Comparison of ENCODE assay signal across 8 mouse cellular contexts in genomic region chr7:128672408-128673010, GRCm38 (mm10).
A peak's percentile ranks its signal among the peaks of the same experiment; 100 is the strongest.
DNase-seq lines count a peak whose midpoint lies in the region; ATAC-seq and TF ChIP-seq lines count a peak whose summit lies in the region.

No protein-coding gene starts in this region.

- 23% methylated on average over 15 of the region's 15 CpGs for WGBS in kidney, embryonic 16.5 days
- 13% methylated on average over 15 of the region's 15 CpGs for WGBS in embryonic facial prominence, embryonic 14.5 days
- WGBS in hindbrain, postnatal 0 days, result 7% methylated on average over 15 of the region's 15 CpGs
- WGBS in midbrain, embryonic 10.5 days, result 9% methylated on average over 15 of the region's 15 CpGs

- TF ChIP-seq CTCF in bone marrow macrophage, adult 2 months (IDR thresholded peaks at IDR 0.05; ENCODE audit: low read depth, low read length), result no peak
- no peak for TF ChIP-seq CTCF in hindbrain, postnatal 0 days (IDR thresholded peaks at IDR 0.05; ENCODE audit: low read depth)

- no peaks in the 10 kb centered on the region for H3K27me3 ChIP-seq in kidney, embryonic 16.5 days (ENCODE audit: insufficient read depth, low read length)
- H3K27me3 ChIP-seq in embryonic facial prominence, embryonic 14.5 days (replicated peaks; ENCODE audit: control insufficient read depth, insufficient read depth, low read length), result no peaks in the 10 kb centered on the region
- no peaks in the 10 kb centered on the region for H3K27me3 ChIP-seq in hindbrain, postnatal 0 days (ENCODE audit: insufficient read depth, low read length)
- no peaks in the 10 kb centered on the region for H3K27me3 ChIP-seq in midbrain, embryonic 10.5 days (ENCODE audit: low read depth, poor library complexity, severe bottlenecking)

- H3K36me3 ChIP-seq in kidney, embryonic 16.5 days (ENCODE audit: insufficient read depth, low read length), result peaks cover 23% of the 10 kb centered on the region
- peaks cover 31% of the 10 kb centered on the region for H3K36me3 ChIP-seq in embryonic facial prominence, embryonic 14.5 days (ENCODE audit: control insufficient read depth, insufficient read depth, low read length)
- peaks cover 3% of the 10 kb centered on the region; the same call in 1 of the 2 replicates for H3K36me3 ChIP-seq in hindbrain, postnatal 0 days (ENCODE audit: insufficient read depth, low read length)
- peaks cover 28% of the 10 kb centered on the region for H3K36me3 ChIP-seq in midbrain, embryonic 10.5 days

- 0 out of 2 replicates have a peak overlapping the region, but pooled peaks have one; percentile 14 for H3K4me2 ChIP-seq in kidney, embryonic 16.5 days (replicated peaks; ENCODE audit: low read depth, low read length)
- peak overlapping the region; percentile 26; the same call in 1 of the 2 replicates for H3K4me2 ChIP-seq in embryonic facial prominence, embryonic 14.5 days (ENCODE audit: low read depth, low read length)
- peak overlapping the region; percentile 43 for H3K4me2 ChIP-seq in hindbrain, postnatal 0 days (ENCODE audit: low read depth, low read length)

- H3K4me1 ChIP-seq in kidney, embryonic 16.5 days (ENCODE audit: insufficient read depth, low read length), result peaks cover 6% of the 10 kb centered on the region; the same call in 1 of the 2 replicates
- H3K4me1 ChIP-seq in bone marrow macrophage, adult 2 months (ENCODE audit: control insufficient read depth, insufficient read depth, low read length), result peaks cover 19% of the 10 kb centered on the region
- peaks cover 10% of the 10 kb centered on the region for H3K4me1 ChIP-seq in embryonic facial prominence, embryonic 14.5 days (ENCODE audit: control insufficient read depth, insufficient read depth, low read length)
- peaks cover 14% of the 10 kb centered on the region; the same call in 1 of the 2 replicates for H3K4me1 ChIP-seq in hindbrain, postnatal 0 days (ENCODE audit: insufficient read depth, low read length)
- H3K4me1 ChIP-seq in midbrain, embryonic 10.5 days, result peaks cover 23% of the 10 kb centered on the region

- no peak overlapping the region for H3K27ac ChIP-seq in kidney, embryonic 16.5 days (ENCODE audit: low read length)
- peak overlapping the region; percentile 43 for H3K27ac ChIP-seq in bone marrow macrophage, adult 2 months (ENCODE audit: insufficient read depth, low read depth, low read length)
- H3K27ac ChIP-seq in embryonic facial prominence, embryonic 14.5 days (replicated peaks; ENCODE audit: low read depth, low read length), result peak overlapping the region; percentile 29
- peak overlapping the region; percentile 81 for H3K27ac ChIP-seq in hindbrain, postnatal 0 days
- peak overlapping the region; percentile 81 for H3K27ac ChIP-seq in midbrain, embryonic 10.5 days (replicated peaks)

- H3K9me3 ChIP-seq in kidney, embryonic 16.5 days (ENCODE audit: low read length), result no peaks in the 10 kb centered on the region
- H3K9me3 ChIP-seq in embryonic facial prominence, embryonic 14.5 days (ENCODE audit: control insufficient read depth, low read length), result no peaks in the 10 kb centered on the region
- no peaks in the 10 kb centered on the region for H3K9me3 ChIP-seq in hindbrain, postnatal 0 days (ENCODE audit: low read length)
- H3K9me3 ChIP-seq in midbrain, embryonic 10.5 days (replicated peaks), result no peaks in the 10 kb centered on the region

- TF ChIP-seq POLR2A in bone marrow macrophage, adult 2 months (IDR thresholded peaks at IDR 0.05; ENCODE audit: borderline replicate concordance, low read depth, low read length), result no peak

- 0 out of 2 replicates have a peak, but pooled peaks have one; percentile 23 for ATAC-seq in kidney, embryonic 16.5 days (ENCODE audit: low FRiP score, low TSS enrichment)
- peak; percentile 70; the same call in 1 of the 2 replicates for ATAC-seq in embryonic facial prominence, embryonic 14.5 days (ENCODE audit: low read depth)
- peak; percentile 92 for ATAC-seq in hindbrain, postnatal 0 days

- DNase-seq in kidney, adult 11 months, result no peak
- peak; percentile 57 for DNase-seq in embryonic facial prominence, embryonic 14.5 days (ENCODE audit: low spot score)
- DNase-seq in hindbrain, postnatal 0 days (ENCODE audit: low spot score), result peak; percentile 70
- DNase-seq in midbrain, embryonic 10.5 days (ENCODE audit: low spot score), result peak; percentile 39
- DNase-seq in urinary bladder, adult 2 months (ENCODE audit: low spot score), result no peak
- DNase-seq in natural killer cell, adult 2 months (ENCODE audit: low spot score in 2 of 2), result no peak

- no peak overlapping the region for H3K4me3 ChIP-seq in kidney, embryonic 16.5 days (ENCODE audit: low read length)
- H3K4me3 ChIP-seq in bone marrow macrophage, adult 2 months (ENCODE audit: insufficient read depth, low read length), result peak overlapping the region; percentile 37
- no peak overlapping the region for H3K4me3 ChIP-seq in embryonic facial prominence, embryonic 14.5 days (ENCODE audit: low read depth, low read length)
- no peak overlapping the region for H3K4me3 ChIP-seq in hindbrain, postnatal 0 days (ENCODE audit: low read length)
- H3K4me3 ChIP-seq in midbrain, embryonic 10.5 days, result peak overlapping the region; percentile 39

- no peak overlapping the region for H3K9ac ChIP-seq in kidney, embryonic 16.5 days (replicated peaks; ENCODE audit: low read length)
- H3K9ac ChIP-seq in embryonic facial prominence, embryonic 14.5 days (ENCODE audit: low read depth, low read length), result no peak overlapping the region; the same call in 1 of the 2 replicates
- H3K9ac ChIP-seq in hindbrain, postnatal 0 days (replicated peaks; ENCODE audit: low read length), result peak overlapping the region; percentile 28; the same call in 1 of the 2 replicates

Comparison
In these comparisons a context has a peak if more than half of its experiments do, and no peak if none do; other contexts are left out.
1. ATAC-seq: peak in every context shown above with its lines; median percentile 92 in hindbrain, postnatal 0 days; 70 in embryonic facial prominence, embryonic 14.5 days; 23 in kidney, embryonic 16.5 days.
2. H3K4me3 ChIP-seq: peak in bone marrow macrophage, adult 2 months (single experiment) and midbrain, embryonic 10.5 days (single experiment); none in kidney, embryonic 16.5 days (single experiment), embryonic facial prominence, embryonic 14.5 days (single experiment) and hindbrain, postnatal 0 days (single experiment).
3. DNase-seq: peak in embryonic facial prominence, embryonic 14.5 days (single experiment), hindbrain, postnatal 0 days (single experiment) and midbrain, embryonic 10.5 days (single experiment); none in kidney, adult 11 months (single experiment), urinary bladder, adult 2 months (single experiment) and natural killer cell, adult 2 months (0 of 2).
4. Peak in every context shown above with its lines, with median percentiles within 50 percentile points of each other: H3K4me2 ChIP-seq.